Mouse (Mus musculus) gastrocnemius, adult 2 months (tissue): ENCODE measurements around the gene Cep41. TPM values are rescaled to one million over a fixed set of nuclear protein-coding genes. Genes with fewer than 3 reads are reported as not detected.

ENCODE experiments used
- DNase-seq: peaks from one replicate; pipeline ENCODE4 v3.0.0; 2022
- H3K27ac ChIP-seq: fragments of 200-600 bp; 2 replicates; pipeline ENCODE4 v1.8.1; 2022; ENCODE audit warnings: mild to moderate bottlenecking
- H3K4me3 ChIP-seq: fragments of 200-600 bp; 2 replicates; pipeline ENCODE4 v1.8.1; 2022; ENCODE audit warnings: mild to moderate bottlenecking, moderate library complexity
- CTCF ChIP-seq: fragments of 200-600 bp; IDR thresholded peaks from 2 replicates; pipeline ENCODE4 v1.8.1; 2022; ENCODE audit warnings: antibody characterized with exemption, mild to moderate bottlenecking, moderate library complexity
- intact Hi-C: fragments of 180-260 bp; cut with DNase I; formaldehyde crosslinking; loops from one replicate; pipeline ENCODE4 v1.15.1; 2025
- total RNA-seq, 2 experiments: library from RNA; stranded (reverse); gene quantifications; 2 replicates each; pipeline ENCODE4 v1.2.3; 2021

The Cep41 gene
- total RNA-seq, 2 experiments from 2014 or later: 0.20 to 1.6 TPM

DNA sequence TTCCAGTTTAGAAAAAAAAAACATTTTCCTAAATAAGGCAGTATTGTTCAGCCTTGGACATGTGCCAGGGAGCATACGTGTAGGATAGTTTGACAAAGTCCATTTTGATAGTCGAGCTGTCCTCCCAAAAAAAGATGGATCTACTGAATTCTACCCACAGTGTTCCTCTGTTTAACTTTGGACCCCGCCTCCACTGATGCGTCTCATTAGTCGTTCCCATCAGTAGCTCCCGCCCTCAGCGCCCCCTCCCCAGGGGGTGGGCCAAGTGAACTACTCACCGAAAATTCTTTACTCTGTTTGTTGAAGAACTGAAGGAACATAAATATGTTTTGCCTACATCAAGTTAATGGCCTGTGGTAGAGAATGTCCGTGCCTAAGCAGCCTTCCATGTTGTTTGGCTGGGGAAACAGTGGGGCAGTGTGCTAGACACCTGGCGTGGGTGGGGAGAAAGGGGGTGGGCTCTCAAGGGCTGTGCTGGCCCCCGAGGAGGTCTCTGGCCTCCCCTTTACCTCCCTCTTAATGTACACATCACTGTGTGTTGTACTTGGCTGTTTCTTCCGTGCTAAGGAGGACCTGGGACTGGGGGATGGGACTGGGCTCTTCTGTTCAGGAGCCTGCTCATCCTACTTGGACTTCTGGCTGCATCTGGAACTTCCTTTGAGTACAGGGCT is 36.9 kb upstream of the Cep41 start:
- intact Hi-C loops: no loop called here
- no peak overlapping the region for H3K27ac ChIP-seq
- DNase-seq: no peak
- no peak overlapping the region for H3K4me3 ChIP-seq
- no peak for TF ChIP-seq CTCF

DNA sequence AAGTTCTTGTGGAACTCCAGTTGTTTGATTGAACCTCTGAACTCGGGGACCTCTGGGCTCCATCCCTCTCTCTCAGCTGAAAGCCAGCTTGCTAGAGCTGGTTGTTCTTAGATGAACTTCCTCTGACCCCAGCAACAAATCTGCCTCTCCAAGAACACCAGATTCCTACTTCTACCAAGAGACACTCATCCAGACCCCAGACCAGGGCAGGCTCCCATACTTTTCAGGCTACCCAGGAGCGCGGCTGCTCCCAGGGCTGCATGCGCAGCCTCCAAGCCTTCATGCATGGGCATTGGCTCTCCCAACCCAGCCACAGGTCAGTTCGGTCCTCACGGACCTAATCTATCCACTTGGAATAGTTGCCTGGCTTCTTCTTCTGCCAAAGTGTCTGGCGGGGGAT is 29.8 kb upstream of the Cep41 start, which contains the start of gene Mest:
Gene Mest (plus strand): TSS at position 217 of the 400 bp plus-strand sequence.
- no peak within 1 kb of the TSS for H3K4me3 ChIP-seq
- no peak for DNase-seq
- H3K27ac ChIP-seq: no peak within 1 kb of the TSS
- intact Hi-C loops: no loop called here
- no peak for TF ChIP-seq CTCF

DNA sequence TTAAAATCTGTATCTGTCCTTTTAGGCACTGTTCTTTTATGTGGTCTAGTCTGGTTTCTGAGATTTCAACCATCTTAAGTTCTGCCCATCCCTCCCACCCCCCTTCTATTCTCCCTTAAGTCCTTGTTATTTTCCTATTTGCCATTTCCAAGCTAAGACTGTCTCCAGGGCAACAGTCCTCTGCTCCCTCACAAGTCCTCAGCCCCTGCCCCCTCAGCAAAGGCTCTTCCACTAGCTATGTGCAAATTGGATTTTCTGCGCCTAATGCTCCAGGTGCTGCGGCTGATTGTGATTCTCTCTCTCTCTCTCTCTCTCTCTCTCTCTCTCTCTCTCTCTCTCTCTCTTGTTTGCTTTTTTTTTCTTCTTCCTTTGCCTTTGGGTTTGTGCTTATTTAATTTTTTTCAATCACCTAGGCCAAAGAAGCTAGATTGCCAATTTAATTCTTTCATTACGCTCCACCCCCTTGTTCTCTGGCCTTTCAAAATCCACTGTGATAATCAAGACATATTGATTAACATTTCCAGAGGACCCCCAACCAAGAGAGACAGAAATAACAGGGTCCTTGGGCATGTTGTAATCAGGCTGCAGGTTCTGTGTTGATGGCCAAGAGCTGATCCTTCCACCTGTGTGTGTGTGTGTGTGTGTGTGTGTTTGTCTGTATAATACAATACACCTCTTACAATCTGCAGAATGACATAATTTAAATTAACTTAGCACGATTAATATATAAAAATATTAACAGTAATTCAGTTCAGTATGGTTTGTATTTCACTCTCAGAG is 29.0 kb upstream of the Cep41 start:
- no peak overlapping the region for H3K4me3 ChIP-seq
- intact Hi-C loops: no loop called here
- DNase-seq: no peak
- TF ChIP-seq CTCF: no peak
- no peak overlapping the region for H3K27ac ChIP-seq

DNA sequence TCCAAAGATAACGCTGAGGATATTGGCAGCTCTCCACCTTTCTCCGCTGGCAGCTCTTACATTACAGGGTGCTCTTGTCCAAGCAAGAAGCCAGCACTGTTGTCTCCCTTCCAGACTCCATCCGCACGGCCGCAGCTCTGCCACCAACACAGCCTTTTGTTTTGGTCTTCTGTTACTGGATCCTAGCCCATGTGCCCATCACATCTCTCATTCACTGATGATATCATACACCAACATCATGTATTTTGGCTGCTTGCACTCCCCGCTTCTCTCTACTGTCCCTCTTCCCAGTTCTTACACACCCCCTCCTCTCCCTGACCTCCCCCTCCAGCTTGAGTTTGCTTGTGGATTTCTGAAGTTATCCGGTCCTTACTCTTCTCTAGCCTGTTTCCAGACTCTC is 23.2 kb upstream of the Cep41 start:
- no peak for DNase-seq
- TF ChIP-seq CTCF: no peak
- intact Hi-C loops: no loop called here
- no peak overlapping the region for H3K4me3 ChIP-seq
- H3K27ac ChIP-seq: no peak overlapping the region

DNA sequence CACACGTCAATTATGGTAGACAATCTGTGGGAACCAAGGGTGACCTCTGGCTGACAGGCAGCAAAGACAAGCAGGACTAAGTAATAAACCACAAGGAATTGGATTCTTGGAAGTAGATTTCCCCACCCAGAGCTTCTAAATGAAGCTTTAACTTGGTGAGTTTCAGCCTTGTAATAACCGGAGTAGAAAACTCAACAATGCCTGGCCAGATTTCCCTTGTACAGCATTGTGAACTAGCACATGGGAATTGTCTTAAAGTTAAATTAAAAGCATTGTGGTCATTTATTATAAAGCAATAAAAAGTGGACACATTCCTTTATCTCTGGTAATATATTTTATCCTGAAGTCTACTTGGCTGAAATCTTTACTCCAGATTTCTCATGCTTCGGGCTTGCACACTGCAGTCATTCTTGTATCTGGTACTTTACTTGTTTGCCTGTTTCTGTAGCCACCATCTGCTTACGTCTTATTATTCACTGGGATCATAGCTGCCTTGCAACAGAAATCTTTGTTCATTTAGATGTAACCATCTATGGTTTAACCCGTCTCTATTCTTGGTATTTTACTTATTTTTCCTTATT is 21.4 kb upstream of the Cep41 start:
- DNase-seq: no peak
- H3K4me3 ChIP-seq: no peak overlapping the region
- intact Hi-C loops: no loop called here
- no peak overlapping the region for H3K27ac ChIP-seq
- no peak for TF ChIP-seq CTCF

DNA sequence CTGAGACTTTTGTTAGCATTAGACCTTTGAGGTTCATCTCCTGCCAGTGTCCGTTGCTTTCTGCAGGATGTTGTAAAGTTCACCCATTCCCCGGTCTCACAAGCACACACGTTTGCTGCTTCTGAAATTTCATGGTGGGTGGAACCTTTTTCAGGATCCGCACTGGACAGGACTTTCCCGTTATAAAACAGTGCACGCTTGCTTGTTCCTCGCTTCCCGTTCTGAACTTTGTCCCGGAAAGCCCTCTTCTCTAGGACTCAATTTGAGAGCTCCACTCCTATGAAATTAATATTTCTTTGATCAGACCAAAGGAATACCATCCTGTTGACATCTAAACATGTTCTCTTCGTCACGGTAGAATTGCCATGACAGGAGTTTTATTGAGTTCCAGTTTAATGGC is 20.3 kb upstream of the Cep41 start:
- H3K27ac ChIP-seq: no peak overlapping the region

DNA sequence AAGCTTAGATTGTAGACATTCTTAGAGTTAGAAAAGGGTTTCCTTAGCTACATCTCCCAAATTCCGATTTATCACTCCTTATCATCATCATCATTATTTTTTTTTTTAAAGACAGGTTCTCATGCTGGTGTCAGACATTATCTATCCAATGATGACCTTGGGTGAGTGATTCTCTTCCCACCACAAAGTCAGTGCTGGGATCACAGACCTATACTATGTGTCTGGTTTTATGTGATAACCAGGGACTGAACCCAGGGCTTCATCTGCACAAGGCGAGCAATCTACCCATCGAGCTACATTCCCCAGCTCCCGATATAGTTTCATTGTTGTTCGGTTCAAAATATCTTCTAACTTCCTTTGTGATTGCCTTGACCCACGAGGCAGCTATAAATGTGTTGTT is 19.9 kb upstream of the Cep41 start:
- intact Hi-C loops: no loop called here
- peak overlapping the region; percentile 56 for H3K4me3 ChIP-seq
- no peak for DNase-seq
- no peak overlapping the region for H3K27ac ChIP-seq
- no peak for TF ChIP-seq CTCF

More for the DNA sequence above, 20.3 kb upstream of the Cep41 start:
- no peak for TF ChIP-seq CTCF
- no peak for DNase-seq
- H3K4me3 ChIP-seq: peak overlapping the region; percentile 56
- intact Hi-C loops: no loop called here

DNA sequence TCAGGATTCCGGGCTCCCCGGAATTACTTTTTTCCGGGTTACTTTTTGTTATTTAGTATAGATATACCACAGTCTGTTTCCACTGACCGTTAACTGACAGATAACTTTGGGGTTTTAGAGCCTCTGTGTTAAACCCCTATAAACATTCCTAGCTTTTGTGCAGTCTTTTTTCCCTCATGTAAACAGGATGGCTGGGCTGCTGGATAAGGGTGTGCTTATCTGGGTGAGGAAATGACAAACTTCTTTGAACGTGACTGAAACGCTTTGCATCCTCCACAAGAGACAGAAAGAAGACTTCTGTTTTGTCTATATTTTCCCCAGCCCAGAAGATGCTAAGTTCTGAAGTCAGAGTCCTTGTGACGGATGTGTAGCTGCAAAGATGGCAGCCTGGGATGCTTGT is 18.9 kb upstream of the Cep41 start:
- no peak overlapping the region for H3K4me3 ChIP-seq
- intact Hi-C loops: no loop called here

DNA sequence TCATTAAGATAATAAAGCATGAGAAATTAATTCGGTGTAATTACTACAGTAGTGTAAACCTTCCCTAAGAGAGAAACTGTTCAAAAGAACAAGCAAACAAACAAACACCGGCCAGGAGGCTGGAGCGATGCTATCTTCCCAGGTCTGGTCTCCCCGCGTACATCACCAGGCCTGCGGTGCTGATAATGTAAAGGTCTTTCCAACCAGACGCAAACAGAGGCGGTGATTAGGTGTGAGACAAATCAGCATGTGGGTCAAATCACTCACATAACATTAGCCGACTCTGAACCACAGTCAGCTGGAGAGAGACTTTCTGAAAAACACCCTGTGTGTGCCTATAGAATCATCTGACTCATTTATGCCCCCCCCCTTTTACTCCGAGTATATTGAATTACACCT is 17.8 kb upstream of the Cep41 start:
- Histone ChIP-seq H3K4me3 (no peak overlapping the region), H3K27ac (no peak overlapping the region)
- no peak for TF ChIP-seq CTCF
- no peak for DNase-seq
- intact Hi-C loops: no loop called here

More for the DNA sequence above, 18.9 kb upstream of the Cep41 start:
- no peak for TF ChIP-seq CTCF
- H3K27ac ChIP-seq: no peak overlapping the region
- no peak for DNase-seq

DNA sequence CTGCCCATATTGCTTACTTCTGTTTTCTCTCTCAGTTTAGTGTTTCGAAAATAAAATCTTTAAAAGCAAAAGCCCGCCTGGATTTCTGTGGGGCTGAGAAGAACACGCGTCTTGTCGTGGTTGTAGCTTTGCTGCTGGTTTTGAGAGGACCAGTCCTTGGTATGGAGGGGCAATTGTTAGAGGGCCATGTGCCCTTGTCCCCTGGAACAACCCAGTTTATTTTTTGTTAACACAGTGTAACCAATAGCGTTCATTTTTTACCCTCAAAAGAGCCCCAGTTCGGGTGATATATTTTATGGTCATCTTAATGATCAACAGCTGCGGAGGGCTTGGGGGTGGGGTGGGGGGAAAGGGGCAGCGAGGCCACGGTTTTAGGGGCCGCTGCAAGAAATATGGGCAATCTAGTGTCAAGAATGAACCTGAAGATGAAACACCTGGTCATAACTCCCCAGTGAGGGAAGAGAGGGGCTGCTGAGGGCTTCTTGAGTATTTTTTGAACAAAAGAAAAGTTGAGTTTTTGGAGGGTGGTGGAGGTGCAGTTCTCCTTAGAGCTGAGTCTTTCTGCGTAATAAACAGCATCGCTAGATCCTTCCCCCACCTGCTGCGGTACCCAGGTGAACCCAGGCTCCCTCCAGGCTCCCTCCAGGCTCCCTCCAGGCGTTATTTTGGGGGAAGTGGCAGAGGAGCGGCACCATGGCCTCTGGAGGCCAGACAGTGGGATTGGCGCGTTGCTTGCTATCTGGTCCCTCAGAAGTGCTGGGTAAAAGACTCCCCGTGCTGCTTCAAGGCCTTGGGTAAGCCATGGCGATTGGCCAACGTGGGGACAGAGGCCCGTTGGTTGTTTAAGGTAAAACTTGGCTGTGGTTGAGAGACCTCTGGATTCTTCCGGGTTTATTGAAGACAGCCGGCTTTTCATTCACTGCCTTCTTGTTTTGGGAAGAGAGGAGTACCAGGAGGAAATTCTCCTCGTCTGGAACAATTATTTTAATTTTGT is 17.1 kb upstream of the Cep41 start:
- intact Hi-C loops: no loop called here
- DNase-seq: no peak
- Histone ChIP-seq H3K4me3 (no peak overlapping the region), H3K27ac (no peak overlapping the region)
- TF ChIP-seq CTCF: no peak

DNA sequence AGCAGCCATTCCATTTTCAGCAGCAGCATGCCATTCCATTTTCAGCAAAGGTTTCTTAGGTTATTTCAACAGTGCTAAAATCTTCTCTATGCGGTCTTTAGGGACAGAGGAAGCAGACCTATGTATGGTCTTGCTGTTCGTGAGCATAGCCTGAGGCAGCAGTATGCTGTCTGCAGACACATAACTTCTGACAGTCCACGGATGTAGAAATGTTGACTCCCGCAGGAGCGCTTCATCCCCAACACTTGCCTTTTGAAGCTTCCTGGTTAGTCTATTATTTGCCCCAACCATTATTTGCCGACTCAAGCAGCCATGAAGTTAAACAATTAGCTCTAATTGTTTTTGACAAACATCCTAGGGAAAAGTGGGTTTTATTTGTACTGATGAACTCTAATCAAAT is 15.6 kb upstream of the Cep41 start:
- no peak for TF ChIP-seq CTCF
- no peak for DNase-seq
- intact Hi-C loops: no loop called here
- Histone ChIP-seq H3K27ac (no peak overlapping the region), H3K4me3 (no peak overlapping the region)

DNA sequence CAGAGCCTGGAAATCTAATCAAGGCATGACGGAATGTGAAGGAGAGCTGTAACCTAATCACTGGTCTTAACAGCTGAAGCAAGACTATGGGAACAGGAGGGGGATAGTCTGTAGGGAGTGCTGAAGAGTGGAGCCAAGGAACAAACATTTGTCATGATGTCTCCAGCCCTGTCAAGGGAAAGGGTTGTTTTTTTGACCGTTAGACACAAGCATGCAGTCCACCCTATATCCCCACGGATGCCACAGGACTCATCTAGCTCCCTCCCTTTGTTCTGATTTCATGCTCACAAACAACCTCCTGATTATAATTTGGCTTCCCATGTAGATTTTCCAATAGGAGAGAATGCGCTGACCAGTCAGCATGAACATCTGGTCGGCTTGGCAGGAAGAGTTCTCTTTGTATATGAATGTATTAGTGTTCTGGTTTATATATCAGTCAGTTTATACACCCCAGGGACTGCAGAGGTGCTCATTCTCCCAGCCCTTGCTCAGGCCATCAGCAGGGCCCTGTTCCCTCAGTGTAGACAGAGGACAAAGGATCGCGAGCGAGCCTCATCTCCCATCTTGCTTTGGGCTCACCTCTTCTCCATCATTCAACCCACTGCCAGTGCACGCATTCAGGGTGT is 10.5 kb upstream of the Cep41 start:
- intact Hi-C loops: no loop called here
- no peak overlapping the region for H3K4me3 ChIP-seq
- DNase-seq: no peak
- no peak for TF ChIP-seq CTCF
- no peak overlapping the region for H3K27ac ChIP-seq
